Mouse (Mus musculus): ENCODE results near the gene Dis3l2.

Gene Dis3l2

DNA sequence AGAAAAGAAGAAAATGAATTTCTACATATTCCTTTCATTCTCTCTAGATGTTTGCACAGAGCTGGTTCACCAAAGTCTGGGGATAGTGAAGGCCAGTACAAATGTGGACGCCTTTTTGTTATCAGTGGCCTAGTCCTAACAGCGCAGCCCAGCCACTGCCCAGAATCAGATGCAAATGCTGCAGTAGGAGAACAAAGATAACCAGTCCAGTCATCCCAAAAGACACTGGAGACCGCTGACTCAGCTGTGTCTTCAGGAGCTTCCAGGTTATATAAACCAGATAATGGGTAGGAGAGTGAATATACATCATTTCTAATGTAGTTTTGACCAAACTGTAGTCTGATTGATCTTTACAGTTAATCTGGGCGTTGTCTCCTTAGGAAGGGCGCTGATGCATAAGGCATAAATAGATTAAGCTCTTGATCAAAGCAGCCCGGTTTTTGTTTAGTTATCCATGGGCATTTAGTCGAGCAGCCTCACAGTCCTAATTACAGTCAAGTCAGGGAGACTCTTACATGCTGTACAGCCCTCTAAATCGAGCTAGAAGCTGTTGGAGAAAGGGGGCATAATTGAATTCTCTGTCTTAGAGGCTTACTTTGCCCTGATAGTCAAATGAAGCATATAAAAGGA lies 212.9 kb downstream of the Dis3l2 start:
- no peak for DNase-seq (ENCODE audit: low spot score in 2 of 2)

DNA sequence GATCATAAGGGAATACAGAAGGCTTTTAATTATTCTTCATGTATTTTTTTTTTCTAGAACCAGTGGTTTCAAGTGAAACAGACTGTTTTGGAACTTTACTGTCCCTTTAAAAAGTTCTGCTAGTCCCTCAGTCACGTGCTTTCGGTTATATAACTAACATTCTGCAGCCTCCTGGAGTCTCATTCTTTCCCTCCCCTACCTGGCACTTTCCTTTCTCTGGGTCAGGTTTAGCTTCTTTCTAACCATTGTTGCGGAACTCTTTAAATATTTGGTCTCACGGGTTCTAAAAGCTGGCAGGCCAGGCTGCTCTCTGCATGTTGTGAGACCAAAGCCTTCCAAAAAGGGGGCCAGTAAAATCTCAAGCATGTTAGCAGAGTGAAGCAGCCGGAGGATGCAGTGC lies 222.2 kb downstream of the Dis3l2 start:
- DNase-seq (ENCODE audit: low spot score in 2 of 2), result no peak

DNA sequence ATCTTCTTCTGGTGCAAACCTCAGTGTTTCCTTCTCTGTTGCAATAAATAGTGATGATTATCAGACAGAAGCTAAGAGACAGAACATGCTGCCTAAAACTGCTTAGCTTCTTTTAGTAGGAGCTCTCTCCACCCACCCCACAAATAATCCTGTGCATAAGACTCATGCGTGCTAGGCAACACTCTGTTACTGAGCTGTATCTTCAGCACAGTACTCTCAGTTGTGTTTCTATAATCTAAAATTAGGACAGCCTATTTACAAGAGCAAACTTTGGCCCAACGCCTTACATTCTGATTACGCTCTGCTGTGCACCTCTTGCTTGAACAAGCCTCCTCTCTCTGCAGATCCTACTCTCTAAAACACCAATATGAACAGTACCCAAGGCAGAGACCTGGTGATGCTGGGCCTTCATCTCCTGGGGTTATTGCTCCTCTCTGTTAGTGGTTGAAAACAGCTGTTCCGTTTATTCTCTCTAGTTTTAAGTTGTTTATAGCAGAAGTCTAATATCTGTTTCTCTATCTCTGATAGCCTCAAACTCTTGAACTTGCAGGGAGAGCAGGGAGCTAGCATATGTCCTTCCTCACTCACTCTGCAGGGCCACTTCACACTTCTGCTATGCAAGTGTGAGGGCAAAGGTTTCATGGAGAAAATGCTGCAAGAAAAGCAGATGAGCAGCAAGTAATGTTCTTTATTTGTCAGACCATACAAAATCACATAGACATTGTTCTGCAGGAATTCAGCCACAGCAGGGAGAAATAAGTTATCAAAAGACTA lies 228.2 kb downstream of the Dis3l2 start:
- DNase-seq (ENCODE audit: low spot score in 2 of 2), result no peak

- DNase-seq (ENCODE audit: low spot score in 2 of 2), result no peak
Observed at GRCm38 (mm10) chr1:86932810-86933209, 229.2 kb downstream of the Dis3l2 start.

DNA sequence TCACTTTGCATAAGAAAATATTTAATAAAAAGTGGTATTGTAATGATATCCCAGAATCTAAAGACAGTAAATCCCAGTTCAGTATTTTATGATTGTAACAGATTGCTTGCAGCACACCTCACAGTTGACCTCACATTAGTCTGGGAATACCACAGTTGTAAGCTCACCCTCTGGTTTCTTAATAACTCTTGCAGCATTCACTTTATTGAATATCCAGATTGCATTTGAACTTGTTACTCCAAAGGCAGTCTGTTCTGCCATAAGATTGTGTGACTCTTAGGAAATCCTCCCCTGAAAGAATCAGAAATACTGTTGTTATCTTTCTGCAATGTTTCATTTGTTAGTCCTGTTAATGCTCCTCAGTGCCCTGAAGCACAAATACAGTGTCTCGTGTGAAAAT lies 230.0 kb downstream of the Dis3l2 start:
- no peak for DNase-seq (ENCODE audit: low spot score in 2 of 2)

DNA sequence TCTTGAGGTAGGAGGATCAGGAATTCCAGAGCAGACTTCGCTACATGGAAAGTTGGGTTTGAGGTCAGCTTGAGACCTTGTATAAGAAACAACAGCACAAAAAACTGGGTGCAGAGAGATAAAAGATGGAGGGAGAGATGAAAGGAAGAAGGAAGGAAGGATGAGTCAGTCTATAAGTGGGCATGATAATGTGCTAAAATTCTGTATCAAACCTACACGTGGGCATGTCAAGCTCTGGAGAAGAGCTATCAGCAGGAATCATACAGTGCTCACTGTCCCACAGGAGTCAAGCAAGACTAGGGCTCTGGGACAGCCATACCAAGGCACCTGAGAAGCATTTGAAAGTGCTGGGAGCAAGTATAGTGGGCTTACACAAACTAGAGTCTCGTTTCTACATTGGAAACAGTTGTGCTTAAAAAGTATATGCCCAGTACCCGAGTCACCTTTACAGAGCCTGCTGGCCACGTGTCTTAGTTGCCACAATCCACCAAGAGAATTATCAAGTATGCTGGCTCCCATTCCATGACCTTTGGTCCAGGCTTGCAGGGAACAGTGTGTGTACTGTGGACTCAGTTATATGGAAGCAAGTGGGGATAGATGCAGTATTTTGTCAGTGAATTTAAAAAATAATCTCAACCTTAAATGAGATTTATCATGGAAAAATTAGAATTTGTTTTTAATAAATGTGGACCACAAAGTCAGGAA lies 248.0 kb downstream of the Dis3l2 start:
- DNase-seq (ENCODE audit: low spot score in 2 of 2), result no peak

DNA sequence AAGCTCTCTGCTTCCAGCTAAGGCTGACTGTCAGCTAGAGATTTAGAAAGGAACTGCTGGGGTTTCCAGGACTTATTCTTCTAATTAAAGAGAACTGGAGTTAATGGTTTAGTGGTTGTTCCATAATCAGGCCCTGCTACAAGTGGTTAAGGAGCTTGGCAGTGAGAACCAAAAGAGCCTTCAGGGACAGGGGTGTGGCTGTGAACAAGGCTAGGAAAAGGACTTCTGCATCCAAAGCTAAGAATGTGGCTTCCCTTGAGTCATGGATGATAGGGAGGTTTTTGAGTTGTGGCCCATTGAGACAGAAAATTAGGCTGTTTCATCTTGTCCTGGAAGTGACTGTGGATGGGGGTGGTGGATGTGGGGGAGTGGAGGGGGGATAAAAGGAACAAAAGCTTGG lies 252.2 kb downstream of the Dis3l2 start:
- DNase-seq (ENCODE audit: low spot score in 2 of 2), result no peak

DNA sequence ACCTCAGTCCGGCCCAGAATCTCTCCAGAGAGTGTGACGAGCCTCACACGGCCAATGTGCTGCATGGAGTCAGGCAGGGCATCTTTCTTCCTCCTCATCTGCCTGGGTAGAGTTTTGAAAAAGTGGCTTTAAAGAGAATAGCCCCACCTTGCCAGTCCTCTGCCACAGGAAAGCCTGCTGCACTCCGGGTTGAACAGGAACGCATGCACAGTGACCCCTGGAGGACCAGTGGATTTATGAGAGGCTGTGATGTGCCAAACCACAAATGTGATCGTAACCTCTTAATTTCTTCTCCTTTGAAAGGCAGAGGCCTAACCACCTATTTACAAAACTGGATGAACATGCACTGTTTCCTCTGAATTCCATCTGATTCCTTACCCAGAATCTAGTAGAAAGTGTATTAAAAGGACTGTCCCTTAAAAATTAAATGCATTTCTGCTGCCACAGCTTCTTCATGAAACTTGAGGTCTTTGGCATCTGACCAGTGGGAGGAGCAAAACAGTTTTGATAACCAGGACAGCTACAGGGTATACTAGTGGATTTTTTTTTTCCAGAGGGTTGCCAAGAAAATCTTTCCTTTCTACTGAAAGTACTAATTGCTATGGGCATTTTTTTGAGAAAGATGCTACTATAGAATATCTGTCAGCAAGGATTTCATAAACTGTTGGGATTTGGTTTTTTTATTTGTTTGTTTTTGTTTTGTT lies 264.8 kb downstream of the Dis3l2 start:
- DNase-seq (ENCODE audit: low spot score in 2 of 2), result no peak

GRCm38 (mm10) chr1:86969173-86969725 lies 265.6 kb downstream of the Dis3l2 start:
- DNase-seq (ENCODE audit: low spot score in 2 of 2), result no peak

- no peak for DNase-seq (ENCODE audit: low spot score in 2 of 2)
Observed at GRCm38 (mm10) chr1:86972693-86973092, 269.1 kb downstream of the Dis3l2 start.

GRCm38 (mm10) chr1:86977018-86977417 lies 273.4 kb downstream of the Dis3l2 start:
- no peak for DNase-seq (ENCODE audit: low spot score in 2 of 2)

DNA sequence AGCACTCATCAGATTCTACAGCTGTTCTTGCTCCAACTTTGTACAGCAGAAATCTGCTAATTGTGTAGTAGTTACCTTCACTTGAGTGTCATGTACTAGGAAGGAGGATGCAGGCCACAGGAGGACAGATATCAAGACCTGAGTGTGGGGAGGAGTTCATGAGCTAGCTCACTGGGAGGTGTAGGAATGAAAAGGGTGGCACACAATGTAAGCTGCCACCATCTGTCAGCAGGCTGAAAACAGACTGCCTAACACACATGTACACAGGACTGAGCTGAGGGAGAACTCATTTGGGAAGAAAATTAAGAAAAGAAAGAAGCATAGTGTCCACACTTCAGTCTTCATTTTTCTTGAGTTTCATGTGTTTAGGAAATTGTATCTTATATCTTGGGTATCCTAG lies 282.8 kb downstream of the Dis3l2 start:
- no peak for DNase-seq (ENCODE audit: low spot score in 2 of 2)

- DNase-seq (ENCODE audit: low spot score in 2 of 2), result no peak
Observed at GRCm38 (mm10) chr1:86992849-86993248, 289.2 kb downstream of the Dis3l2 start.

DNA sequence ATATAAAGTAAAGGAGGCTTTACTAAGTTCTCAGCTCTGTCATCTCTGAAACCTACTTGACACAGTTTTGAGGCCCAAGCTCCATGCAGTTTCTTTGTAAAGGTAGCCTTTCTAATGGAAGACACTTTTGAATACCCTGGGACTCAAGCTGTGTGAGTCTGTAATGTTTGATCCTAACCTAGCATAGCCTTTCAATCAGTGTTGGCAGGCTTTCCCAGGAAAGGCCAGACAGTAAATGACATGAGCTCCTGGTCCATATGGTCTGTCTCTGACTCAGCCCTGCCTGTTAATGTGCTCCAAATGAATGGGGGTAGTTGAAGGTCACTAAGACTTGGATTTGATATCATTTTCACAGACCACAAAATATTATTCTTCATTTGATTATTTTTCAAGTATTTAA lies 290.4 kb downstream of the Dis3l2 start:
- DNase-seq (ENCODE audit: low spot score in 2 of 2), result no peak

GRCm38 (mm10) chr1:86998051-86998450 lies 294.4 kb downstream of the Dis3l2 start:
- no peak for DNase-seq (ENCODE audit: low spot score in 2 of 2)

DNA sequence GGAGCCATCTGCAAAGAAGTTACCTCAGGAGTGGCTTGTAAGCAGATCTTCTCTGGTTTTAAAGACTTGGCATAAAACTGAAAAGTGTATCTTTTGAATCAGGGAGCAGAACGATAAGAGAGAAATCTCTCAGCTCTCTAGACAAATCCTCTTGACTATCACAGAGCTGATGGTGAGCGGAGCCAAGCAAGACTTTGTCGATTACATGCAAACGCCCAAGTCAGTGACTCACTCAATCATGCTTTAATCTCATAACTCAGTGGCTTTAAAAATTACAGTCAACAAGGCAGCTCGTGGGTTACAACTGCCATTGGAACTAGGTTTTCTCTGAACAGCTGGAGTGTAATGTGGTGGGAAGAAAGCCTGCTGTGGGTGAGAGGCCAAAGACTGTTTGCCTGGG lies 297.8 kb downstream of the Dis3l2 start:
- DNase-seq (ENCODE audit: low spot score in 2 of 2), result no peak

- DNase-seq (ENCODE audit: low spot score in 2 of 2), result no peak
Observed at GRCm38 (mm10) chr1:87002545-87003168, 299.0 kb downstream of the Dis3l2 start.

GRCm38 (mm10) chr1:87003169-87003552 lies 299.6 kb downstream of the Dis3l2 start:
- DNase-seq (ENCODE audit: low spot score in 2 of 2), result no peak

- DNase-seq (ENCODE audit: low spot score in 2 of 2), result no peak
Observed at GRCm38 (mm10) chr1:87006425-87006824, 302.8 kb downstream of the Dis3l2 start.

GRCm38 (mm10) chr1:87008211-87008610 lies 304.6 kb downstream of the Dis3l2 start:
- no peak for DNase-seq (ENCODE audit: low spot score in 2 of 2)

- no peak for DNase-seq (ENCODE audit: low spot score in 2 of 2)
Observed at GRCm38 (mm10) chr1:87009156-87009555, 305.5 kb downstream of the Dis3l2 start.

All from natural killer cell, adult 2 months (primary cell).